Mouse (Mus musculus): Measurements from ENCODE around the gene Gm5901.

DNA sequence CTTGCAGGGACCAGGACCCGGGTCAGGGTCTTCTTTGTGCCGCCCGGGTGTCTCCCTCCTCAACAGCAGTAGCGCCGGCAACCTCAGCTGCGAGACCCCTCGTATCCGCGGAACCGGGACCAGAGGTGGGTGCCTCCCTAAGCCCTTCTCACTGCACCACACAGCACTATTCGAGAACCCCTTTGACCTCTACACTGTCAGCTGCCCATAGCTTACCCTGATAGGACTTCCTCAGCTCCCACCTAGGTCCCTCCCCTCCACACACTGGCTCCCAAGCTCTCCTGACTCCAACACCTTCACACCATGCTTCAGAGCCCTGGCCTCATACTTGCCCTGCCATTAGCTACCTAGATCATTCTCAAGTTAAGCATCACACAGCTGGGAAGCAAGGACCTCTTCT, 51.2 kb downstream of the Gm5901 start:
- TF ChIP-seq POLR2A (IDR thresholded peaks at IDR 0.05; ENCODE audit: borderline replicate concordance, control insufficient read depth, low read depth, low read length) (no peak), CTCF (IDR thresholded peaks at IDR 0.05; ENCODE audit: control insufficient read depth, insufficient read depth, low read length) (no peak)
